Mouse (Mus musculus): Measurements from ENCODE around the gene Sstr5.
A peak's percentile ranks its signal among the peaks of the same experiment; 100 is the strongest.

Gene Sstr5

GRCm38 (mm10) chr17:25497013-25497412 is at the start of gene Sstr5:
TSS of gene Sstr5 (minus strand) at chr17:25497288.
- DNase-seq, result no peak

GRCm38 (mm10) chr17:25541768-25542167 is 44.7 kb upstream of the Sstr5 start:
- DNase-seq, result no peak

- no peak for DNase-seq
These were observed 43.6 kb upstream of the Sstr5 start for GRCm38 (mm10) chr17:25540731-25541130.

GRCm38 (mm10) chr17:25538945-25539875 is 42.1 kb upstream of the Sstr5 start:
- DNase-seq, result peak; percentile 55

- no peak for DNase-seq
These were observed 33.4 kb upstream of the Sstr5 start for GRCm38 (mm10) chr17:25530357-25531022.

- DNase-seq, result no peak
These were observed 25.0 kb upstream of the Sstr5 start for GRCm38 (mm10) chr17:25522080-25522479.

- no peak for DNase-seq
These were observed 23.4 kb upstream of the Sstr5 start for GRCm38 (mm10) chr17:25520492-25520891.

- peak; percentile 87 for DNase-seq
These were observed 22.4 kb upstream of the Sstr5 start for GRCm38 (mm10) chr17:25519511-25519910.

- peak; percentile 90 for DNase-seq
These were observed 21.1 kb upstream of the Sstr5 start for GRCm38 (mm10) chr17:25518144-25518543.

GRCm38 (mm10) chr17:25516315-25516714 is 19.2 kb upstream of the Sstr5 start:
- DNase-seq, result no peak

- no peak for DNase-seq
These were observed 17.0 kb upstream of the Sstr5 start for GRCm38 (mm10) chr17:25514055-25514454.

GRCm38 (mm10) chr17:25511876-25512275 is 14.8 kb upstream of the Sstr5 start:
- DNase-seq, result no peak

GRCm38 (mm10) chr17:25510074-25510830 is 13.2 kb upstream of the Sstr5 start:
- DNase-seq, result no peak

GRCm38 (mm10) chr17:25508860-25509577 is 11.9 kb upstream of the Sstr5 start:
- peak; percentile 82 for DNase-seq

- peak; percentile 49 for DNase-seq
These were observed 10.7 kb upstream of the Sstr5 start for GRCm38 (mm10) chr17:25507799-25508198.

- no peak for DNase-seq
These were observed 5.5 kb upstream of the Sstr5 start for GRCm38 (mm10) chr17:25502599-25502998.

- DNase-seq, result no peak
These were observed 15.0 kb downstream of the Sstr5 start for GRCm38 (mm10) chr17:25482092-25482491.

- DNase-seq, result no peak
These were observed 16.3 kb downstream of the Sstr5 start for GRCm38 (mm10) chr17:25480820-25481219.

GRCm38 (mm10) chr17:25480152-25480551 is 16.9 kb downstream of the Sstr5 start:
- no peak for DNase-seq

GRCm38 (mm10) chr17:25475946-25476744 is 20.9 kb downstream of the Sstr5 start:
- peak; percentile 56 for DNase-seq

- DNase-seq, result peak; percentile 45
These were observed 22.6 kb downstream of the Sstr5 start for GRCm38 (mm10) chr17:25474330-25475077.

Measured in layer of hippocampus, adult 9-11 months (tissue).